Mouse (Mus musculus): ENCODE data around the gene Sh3gl3. TPM values are rescaled to one million over a fixed set of nuclear protein-coding genes. Genes with fewer than 3 reads are reported as not detected.

The Sh3gl3 gene
- 10 to 100 TPM; 41.8 to 43.4 (median 43.2) TPM for total RNA-seq (2022)

DNA sequence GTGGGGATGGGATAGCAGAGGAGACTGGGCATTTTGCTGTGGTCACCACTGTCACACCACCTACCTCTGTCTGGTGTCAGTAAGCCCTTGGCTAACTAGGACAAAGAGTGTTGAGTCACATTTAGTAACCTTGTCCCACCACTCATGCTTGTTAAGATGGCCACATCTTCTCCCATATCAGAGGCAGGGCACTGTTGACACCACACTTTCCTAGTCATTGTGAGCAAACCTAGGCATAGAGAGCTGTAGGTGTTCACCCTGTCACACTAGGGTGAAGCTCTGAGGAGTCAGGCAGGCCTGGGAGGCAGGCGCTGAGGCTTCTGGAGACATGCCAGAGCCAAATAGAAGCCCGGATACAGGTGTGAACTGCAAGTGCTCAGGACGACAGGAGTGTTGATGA is at the start of gene Sh3gl3:
Gene Sh3gl3, plus strand, starts transcription at position 301 of the 400 bp plus-strand sequence.
- no peak for DNase-seq (ENCODE audit: low spot score in 2 of 2)

DNA sequence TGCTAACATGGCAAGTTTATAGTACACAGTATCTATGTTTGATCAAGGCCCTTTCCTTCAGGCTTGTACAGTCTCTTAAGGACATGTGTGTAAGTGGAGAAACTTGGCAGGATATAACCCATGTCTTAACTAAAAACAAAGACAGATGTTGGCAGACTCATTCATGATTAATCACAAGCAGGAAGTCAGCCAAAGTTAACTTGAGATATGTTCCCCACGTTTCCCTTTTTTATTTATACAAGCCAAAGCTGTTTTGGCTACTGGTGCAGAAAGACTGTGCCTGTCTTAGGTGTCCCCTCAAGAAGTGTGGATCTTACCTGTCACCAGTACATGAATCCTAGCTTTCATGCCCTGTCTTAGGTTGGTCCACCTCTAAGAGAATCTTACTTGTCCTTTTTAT is 35.4 kb upstream of the Sh3gl3 start:
- DNase-seq (ENCODE audit: low spot score in 2 of 2) = no peak

DNA sequence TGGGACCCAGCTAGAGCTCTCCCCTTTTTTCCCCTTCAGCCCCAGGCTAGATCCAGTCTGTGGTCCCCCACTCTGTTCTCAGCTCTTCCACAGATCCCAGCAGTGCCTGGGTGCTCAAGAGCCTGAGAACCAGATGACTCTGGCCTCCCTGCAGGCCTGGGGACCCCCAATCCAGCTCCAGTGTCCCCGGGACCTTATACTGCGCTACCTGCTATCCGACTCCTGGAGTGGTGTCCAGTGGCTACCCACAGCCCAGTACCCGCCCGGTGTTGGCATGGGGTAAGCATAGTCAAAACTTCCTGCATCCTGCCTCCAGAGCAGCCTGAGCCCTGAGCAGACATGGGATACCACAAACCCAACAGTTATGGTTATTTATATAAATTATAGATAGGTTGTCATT is 26.5 kb upstream of the Sh3gl3 start:
- DNase-seq (ENCODE audit: low spot score in 2 of 2) = no peak

DNA sequence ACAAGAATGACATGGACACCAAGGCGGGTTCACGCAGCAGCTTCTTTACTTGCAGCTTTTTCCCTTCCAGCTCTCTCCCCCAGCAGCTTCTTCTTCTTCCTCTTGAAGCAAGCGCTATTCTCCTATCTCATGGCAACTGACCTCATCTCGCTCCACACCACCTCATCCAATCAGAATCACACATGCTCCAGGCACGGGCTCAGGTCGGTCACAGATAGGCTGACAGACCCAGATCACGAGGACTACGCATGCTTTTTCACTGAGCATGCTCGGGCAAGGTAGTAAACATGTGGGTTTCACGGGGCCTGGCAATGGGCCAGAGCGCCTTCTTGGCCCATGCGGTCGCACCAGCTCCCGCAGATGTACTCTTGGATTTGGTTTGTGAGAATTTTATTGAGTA is 9.0 kb upstream of the Sh3gl3 start:
- DNase-seq (ENCODE audit: low spot score in 2 of 2) = no peak

DNA sequence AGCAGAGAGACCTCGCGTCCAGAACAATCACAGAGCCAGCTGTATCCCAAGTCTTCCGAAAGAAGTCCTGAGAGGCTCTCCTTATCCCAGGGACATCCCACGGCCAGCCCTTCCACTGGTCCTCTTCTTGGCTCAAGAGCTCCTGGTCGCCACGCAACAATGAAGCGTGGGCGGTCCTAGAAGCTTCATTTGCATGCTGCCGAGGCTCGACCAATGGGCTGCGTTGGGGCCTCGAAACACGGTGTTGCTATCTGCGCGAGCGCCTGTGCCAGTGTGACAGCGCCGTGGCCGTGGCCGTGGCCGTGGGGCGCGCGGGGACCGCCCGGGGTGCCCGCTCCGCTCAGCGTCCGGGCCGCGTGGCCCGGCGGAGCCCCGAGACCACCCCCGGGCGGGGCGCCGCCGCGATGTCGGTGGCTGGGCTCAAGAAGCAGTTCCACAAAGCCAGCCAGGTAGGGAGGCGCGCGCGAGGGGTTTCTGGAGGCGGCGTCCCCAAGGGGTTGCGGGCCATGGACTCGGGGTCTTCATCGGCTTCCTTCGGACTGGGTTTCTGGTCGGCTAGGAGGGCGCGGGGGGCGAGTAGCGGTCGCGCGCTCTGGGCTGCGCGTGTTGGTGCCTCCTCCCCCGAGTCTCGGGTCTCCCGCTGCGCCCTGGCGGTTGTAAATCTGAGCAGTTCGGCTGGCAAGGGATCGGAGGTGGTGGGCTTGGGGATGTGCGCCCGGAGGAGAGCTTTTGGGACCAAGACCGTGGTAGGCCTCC is 1.1 kb downstream of the Sh3gl3 start:
- DNase-seq (ENCODE audit: low spot score in 2 of 2) = peak; percentile 90 to 91

DNA sequence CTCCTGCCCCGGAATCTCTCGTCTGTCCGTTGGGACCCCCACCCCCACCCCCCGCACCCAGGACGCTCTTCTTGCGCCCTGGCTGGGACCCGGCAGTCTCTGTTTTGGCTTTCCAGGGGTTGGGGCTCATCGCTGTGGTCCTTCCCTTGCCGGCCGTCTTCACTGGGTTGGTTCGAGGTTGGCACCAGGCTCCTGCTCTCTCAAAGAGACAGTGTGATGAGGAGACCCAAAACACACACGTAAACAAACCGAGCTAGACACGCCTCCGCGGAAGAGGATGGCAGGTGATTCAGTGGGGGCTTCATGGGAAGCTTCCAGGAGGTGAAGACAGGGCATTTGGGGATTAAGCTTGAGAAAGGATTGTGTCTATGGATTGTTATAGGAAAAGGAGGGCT is 1.7 kb downstream of the Sh3gl3 start:
- DNase-seq (ENCODE audit: low spot score in 2 of 2) = no peak

DNA sequence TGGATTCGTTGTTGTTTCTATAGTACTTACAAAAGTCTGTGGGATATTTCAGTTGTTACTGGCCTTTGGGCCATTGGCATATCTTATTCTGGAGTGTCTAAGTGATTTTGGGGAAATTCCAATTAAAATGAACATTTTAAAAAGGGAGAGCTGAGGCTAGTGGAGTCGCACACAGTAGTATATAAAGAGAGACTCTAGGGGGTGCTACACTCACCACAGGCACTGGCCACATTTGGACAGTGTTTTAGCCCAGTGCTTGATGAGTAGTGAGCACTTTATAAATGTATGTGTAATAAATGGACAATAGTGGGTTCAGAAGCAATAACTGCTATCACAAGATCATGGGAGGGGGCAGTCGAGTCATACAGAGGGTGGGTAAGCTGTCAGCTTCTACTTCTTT is 2.6 kb downstream of the Sh3gl3 start:
- no peak for DNase-seq (ENCODE audit: low spot score in 2 of 2)

DNA sequence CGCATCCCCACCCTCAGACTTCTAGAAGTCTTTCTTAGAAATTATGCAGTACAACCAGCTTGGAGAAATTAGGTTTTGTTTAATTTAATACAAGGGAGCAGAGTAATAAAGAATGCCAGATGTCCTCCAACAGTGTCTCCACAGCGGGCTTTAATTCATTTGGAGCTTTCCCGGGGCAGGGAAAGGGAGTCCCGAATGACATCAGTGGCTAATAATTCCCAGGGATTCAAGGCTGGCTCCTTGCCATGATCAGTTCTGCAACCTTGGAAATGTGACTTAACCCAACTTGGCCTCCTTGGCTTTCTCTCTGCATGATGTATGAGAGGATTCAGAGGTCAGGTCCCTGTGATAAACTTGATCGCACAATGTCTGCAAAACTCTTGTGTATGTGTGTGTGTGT is 3.7 kb downstream of the Sh3gl3 start:
- DNase-seq (ENCODE audit: low spot score in 2 of 2) = no peak

DNA sequence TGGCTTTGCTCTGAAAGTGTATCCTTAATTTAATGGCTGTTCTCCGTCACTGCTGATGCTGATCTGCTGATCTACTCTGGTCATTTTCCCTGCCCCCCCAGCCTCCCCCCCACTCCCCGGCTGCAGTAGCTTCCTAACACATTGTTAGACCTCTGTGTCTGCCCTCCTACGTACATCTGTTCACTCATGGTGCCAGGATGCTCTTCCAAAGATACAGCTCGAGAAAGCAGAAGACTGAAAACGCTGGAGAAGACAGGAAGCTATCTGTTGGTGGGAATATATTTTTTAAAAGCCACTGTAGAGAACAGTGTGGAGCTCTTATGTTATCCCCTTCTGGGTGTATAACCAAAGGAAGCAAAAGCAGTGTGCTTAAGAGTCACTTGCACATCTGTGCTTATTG is 7.3 kb downstream of the Sh3gl3 start:
- no peak for DNase-seq (ENCODE audit: low spot score in 2 of 2)

DNA sequence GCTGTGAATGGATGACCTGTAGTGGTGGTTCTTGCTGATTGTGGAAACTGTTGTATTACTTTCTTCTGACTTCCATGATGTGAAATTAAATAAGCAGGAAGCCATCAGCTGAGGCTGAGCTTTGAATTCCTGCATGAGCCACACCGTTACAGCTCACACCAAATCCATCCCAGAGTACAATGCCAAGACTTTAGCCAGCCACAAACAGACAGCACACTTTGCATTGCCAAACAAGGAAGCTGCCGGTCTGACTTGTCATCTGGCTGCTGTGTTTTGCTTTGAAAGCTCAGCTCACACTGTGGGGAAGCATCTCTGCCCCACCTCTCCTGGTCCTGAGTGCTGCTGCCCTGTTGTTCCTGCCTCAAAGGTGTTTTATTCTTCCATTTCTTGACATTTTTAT is 9.1 kb downstream of the Sh3gl3 start:
- no peak for DNase-seq (ENCODE audit: low spot score in 2 of 2)

DNA sequence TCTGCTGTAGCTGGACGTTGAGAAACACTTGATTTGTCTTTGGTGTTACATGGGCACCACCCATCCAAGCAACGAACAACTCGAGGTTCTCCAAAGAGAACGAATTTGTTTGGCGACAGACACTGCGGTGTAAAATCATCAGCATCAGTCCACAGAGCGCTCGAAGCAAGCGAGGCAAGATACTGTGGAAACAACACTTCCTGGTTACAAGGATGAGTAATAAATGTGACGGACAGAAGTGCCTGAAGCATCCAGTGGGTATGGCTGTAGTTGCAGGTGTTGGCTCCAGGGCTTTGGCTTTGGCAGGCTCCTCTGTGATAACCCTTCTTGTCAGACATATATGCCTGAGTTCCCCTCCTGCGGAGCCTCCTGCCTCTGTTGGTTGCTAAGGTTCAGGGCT is 18.0 kb downstream of the Sh3gl3 start:
- no peak for DNase-seq (ENCODE audit: low spot score in 2 of 2)

DNA sequence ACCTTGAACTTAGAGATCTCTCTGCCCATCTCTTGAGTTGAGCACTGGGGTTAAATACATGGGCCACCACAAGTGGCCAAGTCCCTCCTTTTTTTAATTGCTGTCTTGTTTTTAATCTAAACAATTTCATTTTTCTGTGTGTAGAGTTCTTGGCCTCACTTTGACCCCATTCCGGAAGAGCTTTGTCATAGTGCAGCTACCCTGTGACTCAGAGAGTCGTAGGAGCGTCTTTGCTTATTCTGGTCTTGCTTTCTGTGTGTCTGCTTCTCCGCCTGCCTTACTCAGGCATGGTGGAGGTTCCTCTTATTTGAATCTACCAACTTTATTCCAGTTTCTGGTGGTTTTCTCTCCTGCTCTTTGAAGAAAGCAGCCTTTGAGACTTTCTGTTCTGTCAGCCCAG is 18.9 kb downstream of the Sh3gl3 start:
- no peak for DNase-seq (ENCODE audit: low spot score in 2 of 2)

DNA sequence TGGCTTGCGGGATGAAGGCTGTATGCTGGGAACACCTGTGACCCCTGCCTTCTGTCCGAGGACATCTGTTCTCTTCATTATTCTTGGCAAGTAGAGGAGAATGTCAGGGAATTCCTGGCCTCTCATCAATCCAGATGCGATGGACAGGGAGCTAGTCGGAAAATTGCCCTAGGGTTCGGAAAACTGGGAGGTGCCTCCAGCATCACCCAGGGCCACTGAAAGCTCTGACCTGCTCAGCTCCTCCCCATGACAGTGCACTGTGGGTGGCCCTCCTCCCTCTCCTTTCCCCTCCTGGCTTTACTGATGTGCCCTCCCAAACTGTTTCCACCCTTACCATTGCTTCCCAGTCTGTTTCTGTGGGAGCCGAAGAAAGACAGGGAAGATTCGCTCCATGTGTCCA is 29.5 kb downstream of the Sh3gl3 start:
- no peak for DNase-seq (ENCODE audit: low spot score in 2 of 2)

DNA sequence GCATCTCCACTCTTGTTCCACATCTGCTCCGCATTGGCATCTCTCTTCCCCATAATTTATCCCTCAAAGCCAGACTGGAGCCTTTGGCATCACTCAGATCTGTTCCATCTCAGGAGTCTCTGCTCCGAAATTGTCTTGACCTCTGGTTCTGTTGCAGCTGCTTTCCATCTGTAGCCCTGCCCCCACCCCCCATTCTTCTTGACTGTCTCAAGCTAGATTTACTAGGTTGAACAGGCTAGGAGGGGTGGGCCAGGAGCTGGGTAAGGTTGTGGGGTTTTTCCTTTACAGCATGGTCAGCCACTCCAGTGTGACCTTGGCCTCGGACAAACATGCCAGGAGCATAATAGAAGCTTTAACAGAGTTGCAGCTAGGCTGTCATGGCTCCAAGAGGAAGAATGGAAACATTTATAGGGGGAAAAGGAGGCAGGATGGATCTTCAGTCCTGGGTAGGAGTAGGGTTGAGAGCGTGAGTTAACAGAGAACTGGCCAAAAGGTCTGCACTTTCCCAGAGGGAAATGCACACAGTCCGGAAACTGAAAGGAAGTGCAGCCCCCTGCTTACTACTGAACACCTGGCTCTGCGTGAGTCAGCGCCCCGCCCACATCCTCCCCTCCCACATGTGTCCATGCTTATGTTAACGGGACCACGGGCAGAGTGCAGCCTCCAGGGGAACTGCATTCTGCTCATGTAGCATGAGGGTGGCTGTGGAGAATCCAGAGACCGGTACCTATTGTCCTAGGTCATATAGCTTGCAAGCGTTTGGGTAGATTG is 30.6 kb downstream of the Sh3gl3 start:
- no peak for DNase-seq (ENCODE audit: low spot score in 2 of 2)

DNA sequence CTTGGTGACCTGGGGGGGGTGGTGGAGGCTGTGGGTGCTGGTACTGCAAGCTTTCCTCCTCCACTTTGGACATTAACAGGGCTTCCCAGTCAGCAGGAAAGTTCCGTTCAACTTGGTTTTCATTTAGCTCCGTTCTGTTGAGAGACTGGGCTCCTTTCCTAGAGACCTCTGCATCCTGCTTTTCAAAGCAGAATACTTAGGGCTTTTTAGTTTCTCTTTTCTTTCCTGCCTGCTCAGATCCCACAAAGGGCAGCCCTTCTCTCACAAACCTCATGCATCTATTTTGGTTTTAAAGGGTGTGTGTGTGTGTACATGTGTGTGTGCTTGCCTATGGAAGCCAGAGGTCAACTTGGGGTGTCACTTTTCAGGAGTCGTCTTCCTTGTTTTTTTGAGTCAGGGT is 31.3 kb downstream of the Sh3gl3 start:
- DNase-seq (ENCODE audit: low spot score in 2 of 2) = no peak

DNA sequence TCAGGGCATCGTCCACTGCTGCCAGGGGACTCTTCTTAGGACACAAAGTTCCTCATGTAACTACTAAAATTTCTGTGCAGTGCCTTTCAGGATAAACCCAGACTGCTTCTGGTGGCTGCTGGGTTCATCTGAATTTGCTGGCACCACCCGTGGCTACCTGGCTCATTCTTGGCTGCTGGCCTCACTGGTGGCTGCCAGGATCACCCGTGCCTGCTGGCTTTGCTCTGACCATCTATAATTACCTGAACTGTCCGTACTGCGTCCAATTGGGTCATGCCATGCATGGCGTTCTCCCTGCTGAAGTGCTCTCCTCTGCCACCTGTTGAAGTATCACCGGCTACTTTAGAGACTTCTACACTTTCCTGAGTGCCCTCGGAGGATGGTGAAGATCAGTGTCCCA is 33.1 kb downstream of the Sh3gl3 start:
- DNase-seq (ENCODE audit: low spot score in 2 of 2) = no peak

DNA sequence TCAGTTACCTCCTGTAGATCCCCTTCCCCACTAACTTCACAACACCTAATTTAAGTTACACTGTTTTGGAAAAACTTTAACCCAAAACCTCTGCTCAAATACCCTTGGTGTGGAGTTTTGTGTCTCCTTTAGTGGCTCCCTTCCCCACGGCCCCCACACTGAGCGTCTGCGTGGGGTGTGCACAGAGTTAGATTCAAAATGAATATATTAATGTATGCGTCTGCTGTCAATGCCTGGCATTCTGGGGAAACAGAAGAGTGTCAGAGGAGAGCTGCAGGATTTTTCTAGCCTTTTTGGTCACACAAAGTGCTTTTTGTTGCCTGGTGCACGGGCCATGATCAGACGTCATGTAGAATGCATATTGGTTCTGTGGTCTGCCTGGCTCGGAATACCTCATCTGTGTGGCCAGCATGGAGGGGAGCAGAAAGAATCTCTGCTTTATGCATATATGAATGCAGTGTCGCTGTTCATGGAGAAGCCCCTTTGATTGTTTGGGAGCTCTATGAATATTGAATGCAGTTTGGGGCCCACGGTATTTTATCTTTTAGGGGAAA is 47.8 kb downstream of the Sh3gl3 start:
- no peak for DNase-seq (ENCODE audit: low spot score in 2 of 2)

DNA sequence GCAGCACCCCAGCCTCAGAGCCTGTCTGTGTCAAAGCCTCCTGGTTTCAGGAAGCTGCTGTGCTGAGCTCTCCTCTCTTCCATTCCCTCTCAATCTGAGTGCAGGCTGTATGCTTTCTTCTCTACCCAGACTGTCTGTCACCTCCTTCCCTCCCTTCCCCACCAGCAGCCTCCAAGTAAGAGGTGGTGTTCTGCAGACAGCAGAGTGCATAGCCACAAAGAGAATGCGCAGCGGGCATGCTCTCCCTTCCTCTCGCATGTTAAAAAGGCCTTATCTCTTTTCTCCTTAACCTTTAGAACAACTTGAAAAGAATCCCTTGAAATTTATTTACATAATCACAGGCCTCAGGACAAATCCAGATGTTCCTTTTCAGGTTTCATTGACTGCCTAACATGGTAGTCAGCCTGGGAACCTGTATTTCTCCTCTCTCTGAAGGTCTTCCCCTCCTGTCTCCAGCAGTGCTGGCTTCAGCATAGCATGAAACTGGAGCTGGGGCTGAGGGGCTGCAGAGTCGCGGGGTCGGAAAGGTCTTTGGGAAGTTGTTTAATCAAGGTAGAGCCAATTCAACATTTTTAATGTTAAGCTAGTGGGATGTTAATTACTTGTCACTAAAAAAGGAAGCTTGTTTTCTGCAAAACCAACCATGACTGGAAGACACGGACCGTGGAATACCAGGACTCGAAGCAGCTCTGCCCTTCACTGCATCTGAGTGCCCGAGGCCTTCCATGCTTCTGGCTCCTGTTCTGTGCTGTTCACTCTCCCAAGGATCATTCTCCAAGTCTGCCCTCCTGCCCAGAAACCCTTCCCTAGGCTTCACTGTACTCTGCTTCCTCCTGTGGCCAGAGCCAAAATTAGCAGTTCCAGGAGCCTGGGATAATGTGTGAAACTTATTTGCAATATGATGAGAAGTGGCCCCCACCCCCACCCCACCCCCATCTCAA is 50.5 kb downstream of the Sh3gl3 start:
- no peak for DNase-seq (ENCODE audit: low spot score in 2 of 2)

DNA sequence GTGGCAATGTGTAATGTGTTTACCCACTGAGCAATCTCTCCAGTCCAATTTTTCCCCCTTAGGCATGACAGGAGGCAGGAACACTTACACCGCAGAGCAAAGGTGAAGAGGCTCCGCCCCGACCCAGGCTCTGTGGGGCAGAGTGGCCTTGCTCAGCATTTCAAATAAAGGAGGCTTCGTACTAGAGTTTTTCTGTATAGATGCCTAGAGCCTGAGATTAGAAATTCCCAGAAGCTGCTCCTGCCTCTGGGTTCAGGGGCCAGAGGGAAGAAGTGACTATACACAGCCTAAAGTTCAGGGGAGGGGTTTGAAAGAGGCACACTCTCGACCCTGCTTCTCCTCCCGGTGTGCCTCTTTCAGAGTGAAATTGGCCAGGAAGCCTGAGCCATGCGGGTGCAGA is 59.6 kb downstream of the Sh3gl3 start:
- DNase-seq (ENCODE audit: low spot score in 2 of 2) = no peak

DNA sequence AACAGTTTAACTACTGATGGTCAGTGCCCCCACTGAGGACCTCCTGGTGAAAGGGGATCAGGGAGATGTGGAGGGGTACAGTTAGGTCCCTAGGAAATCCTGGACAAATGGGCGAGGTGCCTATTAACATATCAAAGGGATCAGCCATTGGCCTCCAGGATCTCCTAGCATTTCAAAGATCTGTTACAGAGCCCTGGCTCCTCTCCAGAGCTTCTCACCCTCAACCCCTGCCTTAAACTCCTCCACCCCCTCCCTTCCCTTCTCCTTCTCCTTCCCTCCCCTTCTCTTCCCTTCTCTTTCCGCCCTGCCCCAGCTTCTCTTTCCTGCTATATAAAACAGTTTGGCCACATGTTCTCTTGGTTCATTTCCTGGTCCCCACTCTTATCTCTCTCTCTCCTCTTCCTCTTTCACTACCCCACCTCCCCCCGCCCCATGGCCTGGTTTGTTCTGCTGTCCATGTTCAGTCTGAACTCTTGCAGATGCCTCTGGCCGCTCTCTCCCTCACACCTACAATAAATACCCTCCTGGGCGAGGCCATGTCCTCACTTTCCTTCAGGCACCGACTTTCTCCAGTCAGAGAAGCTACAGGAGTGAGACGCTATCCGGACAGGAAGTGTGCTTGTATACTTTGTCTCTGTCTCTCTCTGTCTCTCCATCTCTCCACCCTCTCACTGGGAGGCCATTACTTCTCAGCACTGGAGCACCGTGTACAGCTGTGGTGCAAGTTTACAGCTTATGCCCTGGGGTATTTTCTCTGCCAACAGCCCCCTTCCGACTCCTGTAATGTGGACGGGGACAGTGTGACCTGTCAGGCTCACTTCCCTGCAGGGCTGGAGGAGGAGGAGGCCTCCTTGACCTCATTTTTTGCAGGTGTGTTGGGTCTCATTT is 60.6 kb downstream of the Sh3gl3 start:
- no peak for DNase-seq (ENCODE audit: low spot score in 2 of 2)

DNA sequence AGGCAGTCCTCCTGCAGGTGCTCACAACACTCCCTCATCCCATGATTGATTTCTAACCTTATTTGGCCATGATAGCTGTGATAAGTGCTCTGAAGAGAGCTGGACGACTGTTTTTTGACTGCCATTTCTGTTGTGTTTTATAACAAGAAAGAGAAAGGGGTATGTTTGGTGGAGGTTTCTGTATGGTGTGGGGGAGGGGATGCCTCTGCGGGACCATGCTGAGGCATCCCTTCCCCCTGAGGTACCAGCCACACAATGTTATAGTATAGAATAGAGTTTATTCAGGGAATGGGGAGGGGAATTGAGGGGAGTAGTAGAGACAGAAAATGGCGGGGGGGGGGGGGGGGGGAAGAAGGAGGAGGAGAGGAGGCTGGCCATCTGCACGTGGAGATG is 61.3 kb downstream of the Sh3gl3 start:
- DNase-seq (ENCODE audit: low spot score in 2 of 2) = no peak
